Mouse (Mus musculus): ENCODE data around the gene Nol7. TPM values are rescaled to one million over a fixed set of nuclear protein-coding genes. Genes with fewer than 3 reads are reported as not detected.

Gene Nol7
- polyA plus RNA-seq, 1 experiment from 2014 or later, result 162 TPM

- POLR2A ChIA-PET, result no interaction called here
- DNase-seq (ENCODE audit: low read depth, low spot score) (no peak), ATAC-seq (no peak)
- no peak for TF ChIP-seq CTCF (IDR thresholded peaks at IDR 0.05)
- CTCF ChIA-PET, result no interaction called here
- no peaks in the 10 kb centered on the region for H3K27me3 ChIP-seq
- in situ Hi-C loops (cut with MboI; ENCODE audit: low pct_unique_long_range_greater_than_20kb), result no loop called here
These were observed 28.1 kb upstream of the Nol7 start for GRCm38 (mm10) chr13:43370063-43370462.

GRCm38 (mm10) chr13:43372892-43373291, 25.3 kb upstream of the Nol7 start:
- DNase-seq (ENCODE audit: low read depth, low spot score) (no peak), ATAC-seq (no peak)
- POLR2A ChIA-PET, result interaction anchor here (0.6 kb wide), 1 partner anchor 25 kb away, joined by 4 read pairs; the partner anchor contains the start of gene Nol7
- in situ Hi-C loops (cut with MboI; ENCODE audit: low pct_unique_long_range_greater_than_20kb), result no loop called here
- CTCF ChIA-PET, result no interaction called here
- no peaks in the 10 kb centered on the region for H3K27me3 ChIP-seq
- TF ChIP-seq CTCF (IDR thresholded peaks at IDR 0.05), result no peak

GRCm38 (mm10) chr13:43374205-43374604, 24.0 kb upstream of the Nol7 start:
- ATAC-seq (no peak), DNase-seq (ENCODE audit: low read depth, low spot score) (no peak)
- H3K27me3 ChIP-seq, result no peaks in the 10 kb centered on the region
- in situ Hi-C loops (cut with MboI; ENCODE audit: low pct_unique_long_range_greater_than_20kb), result no loop called here
- ChIA-PET POLR2A (interaction anchor here (1.0 kb wide), 1 partner anchor 24 kb away, joined by 3 read pairs; the partner anchor contains the start of gene Nol7), CTCF (interaction anchor here (1.2 kb wide), 1 partner anchor 9 kb away, joined by 4 read pairs; the partner anchor contains the start of gene Sirt5)
- no peak for TF ChIP-seq CTCF (IDR thresholded peaks at IDR 0.05)

- DNase-seq (ENCODE audit: low read depth, low spot score) (no peak), ATAC-seq (no peak)
- ChIA-PET CTCF (no interaction called here), POLR2A (interaction anchor here (1.0 kb wide), 1 partner anchor 23 kb away, joined by 3 read pairs; the partner anchor contains the start of gene Nol7)
- H3K27me3 ChIP-seq, result no peaks in the 10 kb centered on the region
- in situ Hi-C loops (cut with MboI; ENCODE audit: low pct_unique_long_range_greater_than_20kb), result no loop called here
- TF ChIP-seq CTCF (IDR thresholded peaks at IDR 0.05), result no peak
These were observed 23.2 kb upstream of the Nol7 start for GRCm38 (mm10) chr13:43374918-43375432.

DNA sequence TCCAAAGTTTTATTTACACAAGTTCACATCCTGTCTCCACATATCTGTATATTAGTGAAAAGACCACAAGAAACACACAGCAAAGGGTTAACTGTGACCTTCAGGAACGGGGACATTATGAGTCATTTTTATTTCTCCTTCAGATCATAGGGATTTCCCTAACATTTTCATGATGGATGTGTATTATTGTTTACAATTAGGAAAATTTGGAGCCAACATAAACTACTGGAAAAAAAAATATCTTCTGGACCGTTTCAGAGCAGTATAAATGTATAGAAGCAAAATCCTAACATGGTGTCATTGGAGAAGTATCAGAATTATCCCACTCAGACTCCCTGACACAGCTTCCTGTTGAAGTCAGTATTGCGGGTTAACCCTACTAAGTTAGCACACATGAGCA, 18.2 kb upstream of the Nol7 start:
- CTCF ChIA-PET, result interaction anchor here (1.2 kb wide), 1 partner anchor 15 kb away, joined by 4 read pairs; no protein-coding TSS in a partner anchor
- ATAC-seq, result no peak

DNA sequence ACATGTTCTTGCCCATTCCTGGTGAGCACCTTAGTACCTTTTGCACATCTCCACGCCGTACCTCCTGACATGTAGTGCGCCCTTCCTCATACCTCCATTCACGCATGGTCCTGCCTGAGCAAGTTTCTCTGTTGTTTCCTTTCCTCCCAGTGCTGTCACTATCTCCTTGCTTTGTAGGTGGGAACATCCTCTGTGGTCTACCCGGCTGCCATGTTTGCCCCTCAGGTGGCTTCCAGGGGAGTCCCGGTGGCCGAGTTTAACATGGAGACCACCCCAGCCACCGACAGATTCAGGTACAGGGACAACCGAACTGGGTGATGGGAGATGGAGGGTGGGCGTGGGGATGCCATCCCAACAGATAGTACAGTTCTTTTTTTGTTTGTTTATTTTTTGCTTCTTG, 12.9 kb upstream of the Nol7 start:
- in situ Hi-C loops (cut with MboI; ENCODE audit: low pct_unique_long_range_greater_than_20kb), result no loop called here
- CTCF ChIA-PET, result no interaction called here
- H3K27me3 ChIP-seq, result no peaks in the 10 kb centered on the region
- POLR2A ChIA-PET, result no interaction called here
- no peak for TF ChIP-seq CTCF (IDR thresholded peaks at IDR 0.05)
- DNase-seq (ENCODE audit: low read depth, low spot score) (no peak), ATAC-seq (no peak)

More for the DNA sequence above, 18.2 kb upstream of the Nol7 start:
- POLR2A ChIA-PET, result no interaction called here
- in situ Hi-C loops (cut with MboI; ENCODE audit: low pct_unique_long_range_greater_than_20kb), result no loop called here
- H3K27me3 ChIP-seq, result no peaks in the 10 kb centered on the region
- no peak for DNase-seq (ENCODE audit: low read depth, low spot score)
- no peak for TF ChIP-seq CTCF (IDR thresholded peaks at IDR 0.05)

GRCm38 (mm10) chr13:43397700-43398296, 392 bp upstream of the Nol7 start:
- no peak for TF ChIP-seq CTCF (IDR thresholded peaks at IDR 0.05)
- DNase-seq (ENCODE audit: low read depth, low spot score) (no peak), ATAC-seq (no peak)
- ChIA-PET CTCF (interaction anchor here (0.8 kb wide), 1 partner anchor 158 kb away, joined by 3 read pairs; no protein-coding TSS in a partner anchor), POLR2A (interaction anchor here (0.6 to 1.4 kb wide), 4 partner anchors 23 to 227 kb away, joined by 3 to 4 read pairs (median 4); partner anchors contain the start of gene Tbc1d7)
- in situ Hi-C loops (cut with MboI; ENCODE audit: low pct_unique_long_range_greater_than_20kb), result no loop called here
- no peaks in the 10 kb centered on the region for H3K27me3 ChIP-seq

DNA sequence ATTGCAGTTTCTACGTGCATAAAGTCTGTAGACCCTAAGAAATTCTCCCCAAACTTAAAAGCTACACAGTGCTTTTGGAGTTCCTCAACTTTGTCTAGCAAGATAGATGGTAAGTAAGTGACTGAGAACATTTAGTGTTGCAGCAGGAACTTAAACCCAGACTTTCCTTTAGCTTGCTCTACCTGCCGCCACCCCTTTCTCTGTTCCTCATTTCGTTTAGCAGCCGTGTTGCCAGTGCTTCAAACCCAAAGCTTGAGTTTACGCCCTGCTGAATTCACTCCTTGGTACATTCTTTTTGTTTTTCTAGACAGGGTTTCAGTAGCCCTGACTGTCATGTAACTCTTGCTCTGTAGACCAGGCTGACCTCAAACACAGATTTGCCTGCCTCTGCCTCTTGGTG, 1.4 kb downstream of the Nol7 start:
- DNase-seq (ENCODE audit: low read depth, low spot score), result no peak
- H3K27me3 ChIP-seq, result no peaks in the 10 kb centered on the region
- ChIA-PET POLR2A (no interaction called here), CTCF (interaction anchor here (1.0 to 1.2 kb wide), 3 partner anchors 34 to 80 kb away, joined by 3 read pairs; partner anchors contain the start of gene Sirt5)
- no peak for TF ChIP-seq CTCF (IDR thresholded peaks at IDR 0.05)
- ATAC-seq, result no peak
- in situ Hi-C loops (cut with MboI; ENCODE audit: low pct_unique_long_range_greater_than_20kb), result no loop called here

- in situ Hi-C loops (cut with MboI; ENCODE audit: low pct_unique_long_range_greater_than_20kb), result no loop called here
- POLR2A ChIA-PET, result no interaction called here
- no peak for ATAC-seq
- TF ChIP-seq CTCF (IDR thresholded peaks at IDR 0.05), result no peak
- no peaks in the 10 kb centered on the region for H3K27me3 ChIP-seq
- peak; percentile 9 for DNase-seq (ENCODE audit: low read depth, low spot score)
- CTCF ChIA-PET, result no interaction called here
These were observed 14.1 kb downstream of the Nol7 start for GRCm38 (mm10) chr13:43412311-43412710.

DNA sequence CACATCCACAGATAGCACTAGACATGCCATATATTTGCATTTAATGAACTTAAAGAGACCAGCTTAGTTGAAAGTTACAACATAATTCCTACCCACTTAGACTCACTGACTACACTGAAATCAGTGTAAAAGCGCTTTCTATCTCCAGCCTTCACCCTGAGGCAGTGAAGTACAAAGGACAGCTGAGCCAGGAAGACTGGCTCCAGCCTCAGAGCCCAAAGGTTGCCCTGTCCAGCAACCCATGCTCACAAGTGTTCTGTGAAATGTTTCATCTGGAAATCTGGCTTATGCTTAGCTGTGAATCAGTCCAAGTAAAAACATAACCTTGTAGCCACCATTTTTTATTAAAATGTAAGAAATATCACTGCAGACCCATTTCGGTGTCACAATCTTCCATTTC, 15.4 kb downstream of the Nol7 start:
- in situ Hi-C loops (cut with MboI; ENCODE audit: low pct_unique_long_range_greater_than_20kb), result no loop called here
- DNase-seq (ENCODE audit: low read depth, low spot score) (no peak), ATAC-seq (no peak)
- ChIA-PET CTCF (interaction anchor here (1.1 kb wide), 1 partner anchor 217 kb away, joined by 4 read pairs; no protein-coding TSS in a partner anchor), POLR2A (no interaction called here)
- no peaks in the 10 kb centered on the region for H3K27me3 ChIP-seq
- TF ChIP-seq CTCF (IDR thresholded peaks at IDR 0.05), result no peak

GRCm38 (mm10) chr13:43415249-43415648, 17.1 kb downstream of the Nol7 start:
- ChIA-PET CTCF (interaction anchor here (1.4 kb wide), 1 partner anchor 132 kb away, joined by 3 read pairs; no protein-coding TSS in a partner anchor), POLR2A (no interaction called here)
- in situ Hi-C loops (cut with MboI; ENCODE audit: low pct_unique_long_range_greater_than_20kb), result no loop called here
- DNase-seq (ENCODE audit: low read depth, low spot score) (no peak), ATAC-seq (no peak)
- TF ChIP-seq CTCF (IDR thresholded peaks at IDR 0.05), result no peak
- no peaks in the 10 kb centered on the region for H3K27me3 ChIP-seq
